Mouse (Mus musculus): ENCODE measurements at regions not wholly inside any gene's neighbourhood (a gene's known extent, or its start where the extent isn't known, plus 50 kb on each side); places are given as distances from the start of the nearest gene placed in this dataset.

DNA sequence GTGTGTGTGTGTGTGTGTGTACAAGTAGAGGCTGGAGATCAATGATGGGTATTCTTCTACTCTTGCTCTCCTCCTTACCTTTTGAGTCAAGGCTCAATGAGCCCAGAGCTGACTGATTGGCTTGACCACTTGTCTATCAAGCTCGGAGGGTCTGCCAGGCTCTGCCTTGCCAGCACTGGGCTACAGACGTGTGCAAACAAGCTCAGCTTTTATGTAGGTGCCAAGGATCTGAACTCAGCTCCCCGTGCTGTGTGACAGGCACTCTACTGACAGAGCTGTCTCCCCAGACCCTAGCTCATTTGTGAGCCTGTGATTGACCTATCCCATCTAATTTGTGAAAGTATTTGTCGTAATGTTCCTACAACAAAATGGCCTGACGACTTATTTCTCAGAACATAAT lies 54.2 kb upstream of the Cdc42bpa start:
- Histone ChIP-seq H3K27me3 (replicated peaks; ENCODE audit: control insufficient read depth, insufficient read depth, low read length) (no peaks in the 10 kb centered on the region), H3K4me3 (ENCODE audit: low read depth, low read length) (no peak overlapping the region), H3K4me1 (ENCODE audit: control insufficient read depth, insufficient read depth, low read length) (no peaks in the 10 kb centered on the region), H3K27ac (replicated peaks; ENCODE audit: low read depth, low read length) (no peak overlapping the region), H3K4me2 (ENCODE audit: low read depth, low read length) (no peak overlapping the region), H3K36me3 (ENCODE audit: control insufficient read depth, insufficient read depth, low read length) (no peaks in the 10 kb centered on the region), H3K9me3 (ENCODE audit: control insufficient read depth, low read length) (no peaks in the 10 kb centered on the region), H3K9ac (ENCODE audit: low read depth, low read length) (no peak overlapping the region)
- DNase-seq (ENCODE audit: low spot score) = no peak
- WGBS = 89% methylated on average over 5 of the region's 5 CpGs
- no peak for ATAC-seq (ENCODE audit: low read depth)

DNA sequence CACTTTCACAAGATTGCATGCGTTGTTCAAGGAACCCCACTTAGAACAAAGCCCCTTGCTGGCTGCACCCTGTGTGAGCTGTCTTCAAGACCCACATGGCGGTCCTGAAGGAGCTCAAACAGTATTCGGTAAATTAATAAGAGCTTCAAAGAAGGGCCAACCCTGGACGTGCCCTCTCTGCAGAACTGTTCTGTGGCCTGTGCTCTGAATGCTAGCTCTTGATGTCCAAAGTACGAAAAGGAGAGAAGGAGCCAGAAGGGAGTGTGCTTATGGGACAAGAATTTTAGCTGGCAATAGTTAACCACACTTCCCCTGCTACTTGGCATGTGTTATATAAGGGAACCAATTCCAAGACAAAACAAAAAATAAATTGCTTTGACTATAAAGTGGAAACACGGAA lies 67.6 kb upstream of the Cdc42bpa start:
- H3K4me2 ChIP-seq (ENCODE audit: low read depth, low read length) = no peak overlapping the region
- DNase-seq (ENCODE audit: low spot score) (peak; percentile 48), ATAC-seq (ENCODE audit: low read depth) (no peak)
- peaks cover 5% of the 10 kb centered on the region; the same call in 1 of the 2 replicates for H3K4me1 ChIP-seq (ENCODE audit: control insufficient read depth, insufficient read depth, low read length)
- H3K9me3 ChIP-seq (ENCODE audit: control insufficient read depth, low read length) = 0 out of 2 replicates have a peak, but pooled peaks cover 4% of the 10 kb centered on the region
- H3K36me3 ChIP-seq (ENCODE audit: control insufficient read depth, insufficient read depth, low read length) = no peaks in the 10 kb centered on the region
- WGBS = 74% methylated on average over 6 of the region's 6 CpGs
- H3K27me3 ChIP-seq (replicated peaks; ENCODE audit: control insufficient read depth, insufficient read depth, low read length) = no peaks in the 10 kb centered on the region
- H3K4me3 ChIP-seq (ENCODE audit: low read depth, low read length) = no peak overlapping the region
- H3K9ac ChIP-seq (ENCODE audit: low read depth, low read length) = no peak overlapping the region
- H3K27ac ChIP-seq (replicated peaks; ENCODE audit: low read depth, low read length) = peak overlapping the region; percentile 22; the same call in 1 of the 2 replicates

DNA sequence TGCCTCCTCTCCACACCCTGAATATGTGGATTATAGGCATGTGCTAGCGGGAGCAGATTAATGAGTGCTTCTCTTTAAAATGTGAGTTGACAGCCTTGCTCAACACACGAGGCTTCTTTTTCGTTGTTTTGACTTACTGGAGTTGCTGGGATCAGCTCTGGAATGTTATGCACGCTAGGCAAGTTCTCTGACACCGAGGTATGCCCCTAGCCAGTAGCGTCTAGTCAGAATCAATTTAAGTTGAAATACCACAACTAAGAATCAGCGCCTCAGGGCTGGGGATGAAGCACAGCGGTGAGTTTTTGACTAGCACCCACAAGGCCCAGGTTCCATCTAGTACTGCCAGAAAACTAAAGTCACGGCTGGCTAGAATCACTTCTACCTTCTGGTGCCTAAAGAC lies 72.4 kb upstream of the Cdc42bpa start:
- H3K27ac ChIP-seq (replicated peaks; ENCODE audit: low read depth, low read length) = no peak overlapping the region
- WGBS = 33% methylated on average over 9 of the region's 9 CpGs
- ATAC-seq (ENCODE audit: low read depth) = peak; percentile 71; the same call in 1 of the 2 replicates

DNA sequence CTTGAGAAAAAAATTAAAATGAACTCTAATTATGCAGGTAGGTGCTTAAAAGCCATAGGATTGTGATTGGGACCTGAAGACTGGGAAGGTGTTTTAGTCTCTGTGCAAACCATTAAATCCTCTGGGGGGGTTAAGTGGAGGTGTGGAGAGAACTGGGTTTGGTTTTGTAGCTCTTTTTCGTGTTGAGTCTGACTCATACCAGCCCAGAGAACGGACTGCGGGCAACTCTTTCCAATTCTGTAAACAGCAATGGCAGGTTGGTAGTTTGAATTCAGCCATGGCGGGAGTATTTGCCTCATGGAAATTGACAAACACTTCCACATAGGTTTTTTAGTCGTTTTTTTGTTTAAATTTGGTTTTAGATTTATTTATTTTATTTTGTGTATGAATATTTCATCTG lies 77.7 kb upstream of the Ahctf1 start:
- H3K4me1 ChIP-seq (ENCODE audit: control insufficient read depth, insufficient read depth, low read length) = peaks cover 9% of the 10 kb centered on the region; the same call in 1 of the 2 replicates
- no peak overlapping the region for H3K4me2 ChIP-seq (ENCODE audit: low read depth, low read length)
- no peak overlapping the region for H3K27ac ChIP-seq (replicated peaks; ENCODE audit: low read depth, low read length)
- DNase-seq (ENCODE audit: low spot score) (no peak), ATAC-seq (ENCODE audit: low read depth) (no peak)
- WGBS = 81% methylated on average over 5 of the region's 5 CpGs
- no peak overlapping the region for H3K9ac ChIP-seq (ENCODE audit: low read depth, low read length)
- H3K4me3 ChIP-seq (ENCODE audit: low read depth, low read length) = no peak overlapping the region
- H3K27me3 ChIP-seq (replicated peaks; ENCODE audit: control insufficient read depth, insufficient read depth, low read length) = no peaks in the 10 kb centered on the region
- H3K36me3 ChIP-seq (ENCODE audit: control insufficient read depth, insufficient read depth, low read length) = no peaks in the 10 kb centered on the region
- H3K9me3 ChIP-seq (ENCODE audit: control insufficient read depth, low read length) = no peaks in the 10 kb centered on the region

More for the DNA sequence above, 72.4 kb upstream of the Cdc42bpa start:
- peak; percentile 79 for DNase-seq (ENCODE audit: low spot score)
- H3K4me3 ChIP-seq (ENCODE audit: low read depth, low read length) = no peak overlapping the region
- H3K4me1 ChIP-seq (ENCODE audit: control insufficient read depth, insufficient read depth, low read length) = peaks cover 11% of the 10 kb centered on the region; the same call in 1 of the 2 replicates
- no peaks in the 10 kb centered on the region for H3K27me3 ChIP-seq (replicated peaks; ENCODE audit: control insufficient read depth, insufficient read depth, low read length)
- no peak overlapping the region for H3K9ac ChIP-seq (ENCODE audit: low read depth, low read length)
- H3K4me2 ChIP-seq (ENCODE audit: low read depth, low read length) = no peak overlapping the region
- H3K36me3 ChIP-seq (ENCODE audit: control insufficient read depth, insufficient read depth, low read length) = no peaks in the 10 kb centered on the region
- no peaks in the 10 kb centered on the region for H3K9me3 ChIP-seq (ENCODE audit: control insufficient read depth, low read length)

DNA sequence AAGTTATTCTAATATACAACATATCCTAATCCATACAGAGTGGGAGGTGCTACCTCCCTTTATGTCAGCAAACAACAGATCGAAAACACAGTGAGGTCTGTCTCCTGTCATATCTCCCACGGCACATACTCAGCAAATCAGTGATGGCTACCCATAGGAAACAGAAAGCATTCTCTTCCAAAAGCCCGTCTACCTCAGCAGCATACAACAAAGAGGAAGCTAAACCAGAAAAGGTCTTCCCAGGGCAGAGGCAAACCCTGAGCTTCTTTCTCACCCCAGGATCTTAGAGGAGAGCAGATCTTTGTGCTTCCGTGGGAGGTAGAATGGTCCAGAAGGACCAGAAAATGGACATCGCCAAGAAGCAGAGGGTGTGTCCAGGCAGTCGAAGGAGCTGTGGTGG lies 74.4 kb upstream of the Ahctf1 start:
- no peak overlapping the region for H3K27ac ChIP-seq (replicated peaks; ENCODE audit: low read depth, low read length)
- DNase-seq (ENCODE audit: low spot score) (no peak), ATAC-seq (ENCODE audit: low read depth) (no peak)
- no peak overlapping the region for H3K9ac ChIP-seq (ENCODE audit: low read depth, low read length)
- H3K4me2 ChIP-seq (ENCODE audit: low read depth, low read length) = no peak overlapping the region
- no peaks in the 10 kb centered on the region for H3K9me3 ChIP-seq (ENCODE audit: control insufficient read depth, low read length)
- H3K4me3 ChIP-seq (ENCODE audit: low read depth, low read length) = no peak overlapping the region
- peaks cover 2% of the 10 kb centered on the region; the same call in 1 of the 2 replicates for H3K4me1 ChIP-seq (ENCODE audit: control insufficient read depth, insufficient read depth, low read length)
- H3K36me3 ChIP-seq (ENCODE audit: control insufficient read depth, insufficient read depth, low read length) = no peaks in the 10 kb centered on the region
- H3K27me3 ChIP-seq (replicated peaks; ENCODE audit: control insufficient read depth, insufficient read depth, low read length) = no peaks in the 10 kb centered on the region
- WGBS = 74% methylated on average over 6 of the region's 6 CpGs

DNA sequence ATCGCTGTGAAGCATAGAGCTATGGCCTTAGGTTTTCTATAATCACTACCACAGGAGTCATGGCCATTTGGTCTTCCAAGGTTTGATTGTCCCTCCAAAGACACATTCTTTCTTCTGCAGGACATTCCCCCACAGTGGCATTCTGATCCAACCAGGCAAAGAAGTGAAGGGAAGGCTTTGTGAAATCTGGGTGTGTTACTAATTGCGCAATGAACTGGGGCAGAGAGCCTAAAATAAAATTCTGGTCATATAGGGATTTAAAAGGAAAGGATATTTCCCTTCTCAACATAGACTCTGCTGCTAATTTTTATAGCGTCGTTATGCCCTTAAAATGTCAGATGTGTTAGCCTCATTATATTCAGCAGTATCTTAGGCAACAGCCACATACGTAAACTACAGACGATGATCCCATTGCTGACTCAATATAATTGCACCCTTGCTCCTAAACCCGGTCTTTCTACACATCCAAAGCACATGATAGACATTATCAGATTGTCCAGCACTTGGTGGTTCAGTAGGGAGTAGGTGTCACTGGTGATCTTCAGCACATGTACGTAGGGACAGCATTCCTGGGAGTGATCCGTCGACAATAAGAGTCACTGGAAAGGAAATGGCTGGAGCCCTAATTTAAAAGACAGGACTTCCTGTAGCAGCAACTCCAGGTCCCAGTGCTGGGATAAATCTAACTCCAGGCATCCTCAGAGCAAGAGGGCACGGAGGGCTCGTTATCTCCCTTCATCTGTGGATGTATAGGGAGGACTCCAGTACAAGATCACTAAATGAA lies 70.5 kb upstream of the Ahctf1 start:
- Histone ChIP-seq H3K27ac (replicated peaks; ENCODE audit: low read depth, low read length) (no peak overlapping the region), H3K9ac (ENCODE audit: low read depth, low read length) (no peak overlapping the region), H3K27me3 (replicated peaks; ENCODE audit: control insufficient read depth, insufficient read depth, low read length) (no peaks in the 10 kb centered on the region), H3K9me3 (ENCODE audit: control insufficient read depth, low read length) (no peaks in the 10 kb centered on the region), H3K4me3 (ENCODE audit: low read depth, low read length) (no peak overlapping the region), H3K4me2 (ENCODE audit: low read depth, low read length) (no peak overlapping the region), H3K36me3 (ENCODE audit: control insufficient read depth, insufficient read depth, low read length) (no peaks in the 10 kb centered on the region), H3K4me1 (ENCODE audit: control insufficient read depth, insufficient read depth, low read length) (no peaks in the 10 kb centered on the region)
- DNase-seq (ENCODE audit: low spot score) (no peak), ATAC-seq (ENCODE audit: low read depth) (no peak)
- WGBS = 73% methylated on average over 12 of the region's 12 CpGs

DNA sequence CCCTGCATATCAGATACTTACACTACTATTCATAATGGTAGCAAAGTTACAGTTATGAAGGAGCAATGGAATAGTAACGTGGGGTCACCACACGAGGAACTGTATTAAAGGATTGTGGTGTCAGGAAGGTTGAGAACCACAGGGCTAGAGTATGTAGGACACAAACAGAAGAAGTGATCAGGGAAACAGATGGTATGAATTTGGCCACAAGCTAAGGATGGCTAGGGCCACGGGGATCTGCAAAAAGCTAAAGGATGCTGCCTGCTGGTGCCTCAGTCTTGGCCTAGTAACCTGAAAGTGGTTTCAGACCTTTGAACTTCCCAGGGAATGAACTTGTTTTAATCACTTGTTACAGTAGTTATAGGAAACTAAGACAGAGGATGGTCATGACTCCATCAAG lies 68.5 kb upstream of the Ahctf1 start:
- no peaks in the 10 kb centered on the region for H3K9me3 ChIP-seq (ENCODE audit: control insufficient read depth, low read length)
- no peaks in the 10 kb centered on the region for H3K27me3 ChIP-seq (replicated peaks; ENCODE audit: control insufficient read depth, insufficient read depth, low read length)
- H3K4me2 ChIP-seq (ENCODE audit: low read depth, low read length) = no peak overlapping the region
- H3K9ac ChIP-seq (ENCODE audit: low read depth, low read length) = no peak overlapping the region
- ATAC-seq (ENCODE audit: low read depth) (no peak), DNase-seq (ENCODE audit: low spot score) (no peak)
- H3K4me3 ChIP-seq (ENCODE audit: low read depth, low read length) = no peak overlapping the region
- 77% methylated on average over 3 of the region's 3 CpGs for WGBS
- H3K4me1 ChIP-seq (ENCODE audit: control insufficient read depth, insufficient read depth, low read length) = no peaks in the 10 kb centered on the region
- no peak overlapping the region for H3K27ac ChIP-seq (replicated peaks; ENCODE audit: low read depth, low read length)
- no peaks in the 10 kb centered on the region for H3K36me3 ChIP-seq (ENCODE audit: control insufficient read depth, insufficient read depth, low read length)

DNA sequence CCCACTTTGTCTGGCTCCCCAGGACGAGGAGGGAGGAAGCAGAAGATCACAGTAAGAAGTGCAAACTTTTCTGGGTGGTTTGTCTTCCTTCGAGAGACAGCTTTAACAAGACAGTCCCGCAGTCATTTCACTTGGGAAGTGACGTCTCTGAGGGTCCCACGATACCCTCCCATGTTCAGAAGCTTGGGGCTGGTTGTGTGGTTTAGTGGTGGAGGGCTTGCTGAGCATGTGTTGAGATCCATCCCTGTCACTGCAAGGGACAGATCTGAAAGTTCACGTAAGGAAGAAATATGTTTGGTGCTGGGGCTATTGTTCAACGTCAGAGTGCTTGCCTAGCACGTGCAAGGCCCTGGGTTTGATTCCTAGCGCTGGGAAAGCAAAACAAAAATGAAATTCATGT lies 65.2 kb upstream of the Ahctf1 start:
- WGBS = 83% methylated on average over 9 of the region's 9 CpGs
- Histone ChIP-seq H3K4me2 (ENCODE audit: low read depth, low read length) (no peak overlapping the region), H3K4me3 (ENCODE audit: low read depth, low read length) (no peak overlapping the region), H3K27ac (replicated peaks; ENCODE audit: low read depth, low read length) (no peak overlapping the region), H3K9ac (ENCODE audit: low read depth, low read length) (no peak overlapping the region), H3K4me1 (ENCODE audit: control insufficient read depth, insufficient read depth, low read length) (no peaks in the 10 kb centered on the region), H3K36me3 (ENCODE audit: control insufficient read depth, insufficient read depth, low read length) (no peaks in the 10 kb centered on the region), H3K9me3 (ENCODE audit: control insufficient read depth, low read length) (no peaks in the 10 kb centered on the region), H3K27me3 (replicated peaks; ENCODE audit: control insufficient read depth, insufficient read depth, low read length) (no peaks in the 10 kb centered on the region)
- no peak for DNase-seq (ENCODE audit: low spot score)
- ATAC-seq (ENCODE audit: low read depth) = no peak

DNA sequence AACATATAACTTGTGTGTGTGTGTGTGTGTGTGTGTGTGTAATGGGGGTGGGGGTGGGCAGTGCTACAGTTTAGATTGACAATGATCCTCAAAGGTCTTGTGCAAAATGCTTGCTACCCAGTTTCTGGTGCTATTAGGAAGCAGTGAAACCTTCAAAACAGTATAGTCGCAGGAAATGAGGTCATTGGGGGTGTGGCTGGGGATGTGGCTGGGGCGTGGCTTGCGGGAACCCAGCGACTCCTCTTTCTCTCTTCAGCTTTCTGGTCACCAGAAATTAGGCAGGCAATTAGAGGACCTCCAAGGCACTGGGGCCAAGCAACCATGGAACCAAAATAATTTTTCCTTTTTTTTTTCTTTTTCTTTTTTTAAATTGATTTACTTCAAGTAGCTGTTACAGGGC lies 64.0 kb upstream of the Ahctf1 start:
- Histone ChIP-seq H3K9me3 (ENCODE audit: control insufficient read depth, low read length) (no peaks in the 10 kb centered on the region), H3K4me3 (ENCODE audit: low read depth, low read length) (no peak overlapping the region), H3K27ac (replicated peaks; ENCODE audit: low read depth, low read length) (no peak overlapping the region), H3K27me3 (replicated peaks; ENCODE audit: control insufficient read depth, insufficient read depth, low read length) (no peaks in the 10 kb centered on the region), H3K4me2 (ENCODE audit: low read depth, low read length) (no peak overlapping the region), H3K4me1 (ENCODE audit: control insufficient read depth, insufficient read depth, low read length) (no peaks in the 10 kb centered on the region), H3K9ac (ENCODE audit: low read depth, low read length) (no peak overlapping the region), H3K36me3 (ENCODE audit: control insufficient read depth, insufficient read depth, low read length) (no peaks in the 10 kb centered on the region)
- WGBS = 89% methylated on average over 4 of the region's 4 CpGs
- ATAC-seq (ENCODE audit: low read depth) (no peak), DNase-seq (ENCODE audit: low spot score) (no peak)
